Mouse (Mus musculus) erythroblast, embryonic 14.5 days (primary cell): ENCODE results near the gene Mindy3.

Source experiments
- GATA1 ChIP-seq: IDR thresholded peaks from 2 replicates; pipeline ENCODE4 v1.6.1; 2012; ENCODE audit warnings: low read length, inconsistent platforms, mixed read lengths
- TAL1 ChIP-seq: IDR thresholded peaks from 3 replicates; pipeline ENCODE4 v1.6.1; 2012; ENCODE audit warnings: low read length, inconsistent platforms, mixed read lengths

DNA sequence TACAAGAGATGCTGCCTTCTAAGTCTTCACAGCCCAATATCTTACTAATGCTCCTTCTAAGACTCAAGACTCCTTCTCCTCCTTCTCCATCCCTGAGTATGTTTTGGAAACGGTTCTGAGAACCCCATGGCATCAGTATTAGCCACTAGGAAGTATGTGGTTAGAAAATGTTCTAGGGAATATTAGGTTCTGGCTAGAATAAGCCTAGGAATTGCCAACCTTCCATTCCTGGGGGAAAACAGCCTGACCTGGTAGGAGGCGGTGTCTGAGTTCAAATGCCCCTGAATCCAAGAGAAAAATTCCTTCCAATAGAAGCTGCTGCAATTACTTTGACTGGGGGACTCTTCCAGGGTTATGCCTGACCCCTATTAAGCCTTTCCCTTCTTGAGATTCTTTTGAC, 93.4 kb downstream of the Mindy3 start:
- TF ChIP-seq GATA1, result no peak
- TF ChIP-seq TAL1, result no peak
